Mouse (Mus musculus): ENCODE measurements around the gene Trappc4.
"Not testable (repeated sequence)": the region's sequence is repeated elsewhere in the genome, so short reads cannot be mapped to it uniquely, and the experiment has no call there.

Trappc4 gene

GRCm38 (mm10) chr9:44407752-44408097 is 325 bp upstream of the Trappc4 start:
- DNase-seq (ENCODE audit: low spot score), result no peak

- no peak for DNase-seq (ENCODE audit: low spot score)
Observed at GRCm38 (mm10) chr9:44405011-44405410, 2.4 kb downstream of the Trappc4 start.

- DNase-seq (ENCODE audit: low spot score), result no peak
Observed at GRCm38 (mm10) chr9:44401081-44401480, 6.3 kb downstream of the Trappc4 start.

- no peak for DNase-seq (ENCODE audit: low spot score)
Observed at GRCm38 (mm10) chr9:44399795-44400114, 7.6 kb downstream of the Trappc4 start.

GRCm38 (mm10) chr9:44399114-44399794 is 8.1 kb downstream of the Trappc4 start:
- no peak for DNase-seq (ENCODE audit: low spot score)

GRCm38 (mm10) chr9:44398551-44398950 is 8.8 kb downstream of the Trappc4 start:
- no peak for DNase-seq (ENCODE audit: low spot score)

- no peak for DNase-seq (ENCODE audit: low spot score)
Observed at GRCm38 (mm10) chr9:44398087-44398486, 9.3 kb downstream of the Trappc4 start.

- peak; percentile 93 for DNase-seq (ENCODE audit: low spot score)
Observed at GRCm38 (mm10) chr9:44396684-44397411, 10.6 kb downstream of the Trappc4 start, which contains the start of gene Slc37a4. Gene Slc37a4, plus strand, starts transcription at chr9:44396852.

- peak; percentile 67 for DNase-seq (ENCODE audit: low spot score)
Observed at GRCm38 (mm10) chr9:44391466-44391865, 15.9 kb downstream of the Trappc4 start.

- DNase-seq (ENCODE audit: low spot score), result no peak
Observed at GRCm38 (mm10) chr9:44389273-44389672, 18.1 kb downstream of the Trappc4 start.

GRCm38 (mm10) chr9:44387221-44387620 is 20.2 kb downstream of the Trappc4 start:
- DNase-seq (ENCODE audit: low spot score), result no peak

- no peak for DNase-seq (ENCODE audit: low spot score)
Observed at GRCm38 (mm10) chr9:44384596-44384995, 22.8 kb downstream of the Trappc4 start.

GRCm38 (mm10) chr9:44379862-44380261 is 27.5 kb downstream of the Trappc4 start:
- no peak for DNase-seq (ENCODE audit: low spot score)

GRCm38 (mm10) chr9:44379054-44379834 is 28.2 kb downstream of the Trappc4 start, which contains the start of gene Hyou1:
Gene Hyou1, plus strand, starts transcription at chr9:44379490.
- DNase-seq (ENCODE audit: low spot score), result peak; percentile 99

GRCm38 (mm10) chr9:44378153-44378730 is 29.2 kb downstream of the Trappc4 start:
- no peak for DNase-seq (ENCODE audit: low spot score)

GRCm38 (mm10) chr9:44377335-44377734 is 30.1 kb downstream of the Trappc4 start:
- DNase-seq (ENCODE audit: low spot score), result not testable (repeated sequence)

GRCm38 (mm10) chr9:44376141-44376540 is 31.3 kb downstream of the Trappc4 start:
- no peak for DNase-seq (ENCODE audit: low spot score)

- no peak for DNase-seq (ENCODE audit: low spot score)
Observed at GRCm38 (mm10) chr9:44373386-44373785, 34.0 kb downstream of the Trappc4 start.

GRCm38 (mm10) chr9:44364480-44364879 is 42.9 kb downstream of the Trappc4 start:
- DNase-seq (ENCODE audit: low spot score), result no peak

- DNase-seq (ENCODE audit: low spot score), result not testable (repeated sequence)
Observed at GRCm38 (mm10) chr9:44361931-44362330, 45.5 kb downstream of the Trappc4 start.

- DNase-seq (ENCODE audit: low spot score), result peak; percentile 93
Observed at GRCm38 (mm10) chr9:44361190-44361917, 46.0 kb downstream of the Trappc4 start, which contains the start of gene Vps11. Gene Vps11, minus strand, starts transcription at chr9:44361670.

- no peak for DNase-seq (ENCODE audit: low spot score)
Observed at GRCm38 (mm10) chr9:44357207-44357606, 50.2 kb downstream of the Trappc4 start.

Measured in ovary, postnatal 36 days (tissue).